Mouse (Mus musculus): ENCODE data around the gene Adm.
"Not testable (repeated sequence)": the region's sequence is repeated elsewhere in the genome, so short reads cannot be mapped to it uniquely, and the experiment has no call there.

Gene Adm

GRCm38 (mm10) chr7:110628611-110629354 lies 1.3 kb downstream of the Adm start:
- DNase-seq (ENCODE audit: low read depth), result peak; percentile 67

DNA sequence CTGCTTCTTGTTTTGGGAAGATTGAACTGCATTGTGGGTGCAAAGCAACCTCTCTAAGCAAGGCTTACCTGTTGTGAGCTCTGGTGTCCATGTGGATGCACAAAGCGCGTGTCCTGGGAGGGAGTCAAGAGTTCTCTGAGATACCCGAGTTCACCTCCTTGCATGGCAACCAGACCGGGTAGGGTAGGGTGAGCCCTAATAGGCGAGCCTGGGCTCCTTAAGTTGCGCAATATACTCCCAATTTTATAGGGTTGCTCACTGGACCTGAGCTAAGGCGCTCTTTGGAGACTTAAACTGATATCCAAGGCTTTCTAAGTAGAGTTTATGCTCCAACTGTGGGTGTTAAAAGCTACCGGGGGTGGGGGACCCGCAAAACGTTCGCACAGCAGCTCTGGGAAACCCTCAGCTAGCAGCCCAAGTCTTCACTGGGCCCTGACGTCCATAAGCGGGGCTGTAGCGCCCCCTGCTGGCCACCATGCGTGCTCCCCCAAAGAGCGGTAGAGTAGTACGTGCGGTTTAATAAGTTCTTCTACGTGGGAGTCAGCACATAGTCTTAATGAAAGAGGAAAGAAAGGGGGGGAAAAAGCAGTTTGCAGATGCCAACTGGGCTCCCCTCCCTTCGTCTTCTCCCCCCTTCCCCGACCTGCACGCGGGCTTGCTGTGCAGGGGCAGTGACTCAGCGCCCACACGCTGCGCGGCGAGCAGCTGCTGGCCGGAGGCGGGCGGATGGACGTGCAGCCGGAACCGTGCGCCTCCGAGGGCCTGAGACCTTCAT lies 2.6 kb downstream of the Adm start:
- peak; percentile 96 for DNase-seq (ENCODE audit: low read depth)

- DNase-seq (ENCODE audit: low read depth), result peak; percentile 44
These were observed 3.9 kb downstream of the Adm start for GRCm38 (mm10) chr7:110631136-110631888.

DNA sequence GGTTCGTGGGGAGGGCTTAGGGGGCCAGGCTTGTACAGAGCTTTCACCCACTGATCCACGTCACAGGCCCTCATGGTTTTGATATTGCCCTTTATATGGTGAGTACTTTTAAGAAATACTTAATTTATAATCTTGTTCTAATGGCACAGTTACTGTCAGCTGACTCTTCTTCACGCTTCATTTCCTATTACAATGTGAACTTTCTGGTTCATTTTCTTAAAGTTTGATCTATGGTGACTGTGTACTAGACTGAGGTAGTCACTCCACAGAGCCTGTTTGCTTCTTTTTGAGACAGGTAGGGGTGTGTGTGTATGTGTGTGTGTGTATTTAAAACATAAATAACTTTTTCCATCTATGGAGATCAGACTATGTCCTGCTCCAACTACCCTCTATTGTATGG lies 8.5 kb downstream of the Adm start:
- DNase-seq (ENCODE audit: low read depth), result no peak

GRCm38 (mm10) chr7:110636559-110636958 lies 9.1 kb downstream of the Adm start:
- no peak for DNase-seq (ENCODE audit: low read depth)

DNA sequence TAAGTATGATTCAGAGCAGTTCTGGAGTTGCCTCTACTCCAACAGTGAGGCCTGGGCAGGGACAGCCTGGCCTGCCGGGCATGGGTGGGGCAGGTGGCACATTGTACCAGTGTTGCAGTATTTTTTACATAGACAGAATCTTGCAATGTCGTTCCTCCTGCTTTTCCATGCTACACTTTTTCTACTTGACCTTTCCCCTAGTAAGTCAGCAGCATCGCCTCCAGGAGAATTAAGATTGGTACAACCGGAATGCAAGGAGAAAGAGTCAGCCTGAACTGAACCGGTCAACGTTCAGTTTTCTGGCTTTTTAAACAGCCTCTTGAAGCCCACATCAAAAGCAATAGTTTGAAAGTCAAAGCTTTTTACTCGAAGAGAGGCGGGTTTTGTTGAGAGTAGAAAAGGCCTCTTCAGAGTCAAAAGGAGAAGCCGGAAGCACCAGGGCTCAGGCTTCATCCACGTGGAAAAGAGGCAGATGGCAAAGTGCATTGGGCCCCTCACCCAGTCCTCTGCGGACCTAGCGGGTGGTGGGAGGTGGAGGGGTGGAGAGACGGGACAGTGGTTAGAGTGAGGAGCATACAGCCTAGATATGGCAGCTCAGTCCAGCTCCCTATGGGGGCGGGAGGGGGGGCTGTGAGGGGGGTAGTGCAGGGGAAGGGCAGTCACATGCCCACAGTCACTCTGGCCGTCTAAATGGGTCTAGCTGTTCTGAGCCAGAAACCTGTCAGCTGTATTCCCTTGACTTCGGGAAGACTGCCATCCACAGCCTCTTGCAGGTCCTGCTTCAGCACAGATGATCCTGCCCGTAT lies 11.0 kb downstream of the Adm start:
- peak; percentile 42 for DNase-seq (ENCODE audit: low read depth)

DNA sequence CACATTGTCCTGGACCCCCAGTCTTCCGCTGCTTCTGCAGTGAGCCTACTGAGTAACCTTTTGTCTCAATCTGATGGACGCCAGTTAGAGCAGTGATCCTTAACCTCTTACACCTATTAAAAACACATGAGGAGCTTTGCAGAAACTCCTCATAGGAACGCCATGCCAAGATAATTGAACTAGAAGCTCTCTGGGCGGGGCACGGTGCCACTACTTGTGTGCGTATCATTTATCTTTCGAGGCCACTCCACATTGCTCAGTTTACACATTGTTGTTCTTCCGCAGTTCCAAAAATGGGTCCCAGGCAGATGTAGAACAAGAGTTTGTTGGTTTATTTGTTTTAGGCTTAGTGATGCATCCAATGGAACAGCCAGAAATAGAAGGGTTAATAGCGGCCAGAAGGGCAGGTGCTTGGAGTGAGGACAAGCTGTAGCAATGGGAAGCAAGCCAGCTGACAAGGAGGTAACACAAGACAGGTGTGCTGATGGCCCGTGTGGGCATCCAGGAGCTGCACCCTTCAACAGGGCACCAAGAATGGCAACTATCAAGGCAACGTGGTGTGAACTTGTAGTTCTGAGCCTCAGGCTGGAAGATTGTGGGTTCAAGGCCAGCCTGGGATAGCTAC lies 11.9 kb downstream of the Adm start:
- no peak for DNase-seq (ENCODE audit: low read depth)

GRCm38 (mm10) chr7:110639958-110640357 lies 12.5 kb downstream of the Adm start:
- not testable (repeated sequence) for DNase-seq (ENCODE audit: low read depth)

- peak; percentile 88 for DNase-seq (ENCODE audit: low read depth)
These were observed 17.9 kb downstream of the Adm start for GRCm38 (mm10) chr7:110645311-110645710.

- no peak for DNase-seq (ENCODE audit: low read depth)
These were observed 18.4 kb downstream of the Adm start for GRCm38 (mm10) chr7:110645859-110646258.

DNA sequence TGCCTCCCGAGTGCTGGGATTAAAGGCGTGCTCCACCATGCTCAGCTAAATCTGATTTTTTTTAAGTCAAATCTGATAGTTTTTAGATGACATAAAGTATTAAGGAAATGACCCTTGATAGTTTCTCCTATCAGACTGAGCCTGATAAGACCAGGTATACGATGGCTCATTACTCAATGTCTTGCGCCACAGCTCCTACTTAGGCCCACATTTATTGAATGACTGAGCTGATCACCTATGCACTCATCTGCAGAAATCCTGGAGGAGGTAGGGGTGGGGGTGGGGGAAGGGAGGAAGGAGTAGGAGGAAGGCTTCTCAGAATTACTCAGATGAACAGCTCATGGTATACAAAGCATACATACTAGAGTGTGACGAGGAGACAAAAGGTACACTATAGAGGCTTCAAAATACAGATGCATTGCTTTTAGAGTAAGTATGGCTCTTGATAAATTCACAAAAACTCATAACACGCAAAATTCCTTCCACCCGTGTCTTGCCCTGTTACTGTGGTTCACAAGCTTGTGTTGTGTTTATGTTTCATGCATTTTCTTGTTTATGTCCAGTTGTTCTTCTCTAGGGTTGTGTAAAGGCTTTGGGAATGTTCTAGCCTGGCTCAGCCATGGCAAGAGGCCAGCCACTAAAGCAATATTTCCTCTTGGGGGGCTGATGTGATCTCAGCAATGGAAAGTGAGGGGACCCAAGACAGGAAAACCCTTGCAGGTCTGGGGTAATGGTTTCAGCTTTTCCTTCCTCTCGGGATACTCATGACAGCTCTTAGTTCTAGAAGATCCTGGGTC lies 19.3 kb downstream of the Adm start:
- peak; percentile 31 for DNase-seq (ENCODE audit: low read depth)

GRCm38 (mm10) chr7:110647559-110648454 lies 20.3 kb downstream of the Adm start:
- DNase-seq (ENCODE audit: low read depth), result peak; percentile 38

- DNase-seq (ENCODE audit: low read depth), result no peak
These were observed 21.1 kb downstream of the Adm start for GRCm38 (mm10) chr7:110648455-110649085.

DNA sequence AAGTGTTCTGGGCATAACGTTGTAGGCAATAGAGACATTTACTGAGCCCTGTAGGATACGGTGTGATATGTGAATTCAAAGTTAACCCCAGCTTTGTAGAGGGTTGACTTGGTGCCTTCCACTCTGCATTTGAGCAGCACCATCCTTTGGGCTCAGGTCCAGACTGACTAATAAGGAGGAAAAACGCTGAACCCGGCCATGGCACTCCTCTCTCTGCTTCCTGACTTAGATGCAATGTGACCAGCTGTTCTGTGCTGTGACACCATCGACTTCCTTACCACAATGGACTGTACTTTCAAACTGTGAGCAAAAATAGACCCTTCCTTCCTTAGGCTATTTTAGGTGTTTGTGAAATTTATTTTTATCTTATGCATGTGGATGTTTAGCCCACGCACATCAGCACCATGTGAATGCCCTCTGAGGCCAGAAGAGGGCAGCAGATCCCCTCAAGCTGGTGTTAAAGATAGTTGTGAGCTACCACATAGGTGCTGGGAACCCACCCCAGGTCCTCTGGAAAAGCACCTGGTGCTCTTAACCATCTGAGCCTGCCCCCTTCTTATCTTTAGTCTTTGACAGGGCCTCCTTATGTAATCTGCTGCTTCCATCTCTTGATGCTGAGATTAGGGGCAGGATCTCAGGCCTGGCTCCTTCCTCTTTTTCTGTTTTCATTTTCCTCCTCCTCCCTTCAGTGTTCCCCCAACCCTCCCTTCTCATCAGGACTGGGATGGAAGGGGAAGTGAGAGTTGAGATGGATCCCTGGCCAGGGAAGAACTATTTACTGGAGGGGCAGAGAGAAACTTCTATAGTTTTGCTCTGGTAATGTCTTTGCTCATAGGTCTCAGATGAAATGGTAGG lies 21.9 kb downstream of the Adm start:
- no peak for DNase-seq (ENCODE audit: low read depth)

DNA sequence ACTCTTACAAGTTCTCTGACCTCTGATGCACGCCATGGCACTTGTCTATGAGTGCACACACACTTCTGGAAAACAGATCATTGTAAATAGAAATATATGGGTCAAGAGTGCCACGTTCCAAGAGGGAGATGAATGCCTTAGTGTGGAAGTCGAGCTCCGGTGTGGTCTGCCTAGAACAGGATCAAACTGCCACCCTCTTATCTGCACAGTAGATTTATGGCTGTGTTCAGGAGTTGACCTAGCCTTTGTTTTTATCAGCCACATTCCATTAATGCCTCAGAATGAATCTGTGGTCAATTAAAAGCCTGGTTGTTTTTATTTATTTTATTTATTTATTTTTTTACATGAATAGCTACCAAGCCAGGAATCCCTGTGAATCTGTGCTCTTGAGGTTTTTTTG lies 23.0 kb downstream of the Adm start:
- DNase-seq (ENCODE audit: low read depth), result no peak

DNA sequence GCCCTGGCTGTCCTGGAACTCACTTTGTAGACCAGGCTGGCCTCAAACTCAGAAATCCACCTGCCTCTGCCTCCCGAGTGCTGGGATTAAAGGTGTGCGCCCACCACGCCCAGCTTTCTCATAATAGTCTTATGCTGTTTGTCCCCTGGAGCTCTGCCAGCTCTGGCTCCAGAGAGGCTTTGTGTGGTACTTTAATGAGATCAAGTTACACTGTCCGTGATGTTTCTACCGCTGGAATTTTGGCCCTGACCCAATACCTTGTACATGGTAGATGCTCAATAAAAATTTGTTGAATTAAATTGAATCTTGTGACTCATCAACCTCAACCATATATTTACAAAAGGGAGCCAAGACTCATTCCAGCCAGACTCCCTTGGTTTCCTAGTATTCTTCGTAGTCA lies 23.6 kb downstream of the Adm start:
- DNase-seq (ENCODE audit: low read depth), result peak; percentile 86

GRCm38 (mm10) chr7:110655230-110655629 lies 27.8 kb downstream of the Adm start:
- peak; percentile 60 for DNase-seq (ENCODE audit: low read depth)

- DNase-seq (ENCODE audit: low read depth), result no peak
These were observed 28.5 kb downstream of the Adm start for GRCm38 (mm10) chr7:110655966-110656365.

Measured in NIH3T3 (cell line).